Mouse (Mus musculus) olfactory bulb, adult 2 months (tissue): ENCODE results near the gene Dohh.

Source experiments
- CTCF ChIP-seq: fragments of 200-500 bp; IDR thresholded peaks from 2 replicates; pipeline ENCODE4 v1.5.1; 2012; ENCODE audit warnings: low read depth, mild to moderate bottlenecking, low read length, moderate library complexity; ENCODE audit not compliant: insufficient read depth
- POLR2A ChIP-seq: fragments of 200-500 bp; IDR thresholded peaks from 2 replicates; pipeline ENCODE4 v1.6.1; 2012; ENCODE audit warnings: mild to moderate bottlenecking, low read depth, low read length, moderate library complexity; ENCODE audit not compliant: insufficient read depth

- TF ChIP-seq CTCF (no peak), POLR2A (no peak)
Observed at GRCm38 (mm10) chr10:81435436-81435835, 51.2 kb downstream of the Dohh start.
